Mouse (Mus musculus) liver, embryonic 16.5 days (tissue): Measurements from ENCODE around the gene 1500011B03Rik. TPM values are rescaled to one million over a fixed set of nuclear protein-coding genes. Genes with fewer than 3 reads are reported as not detected.
"Not testable (repeated sequence)": the region's sequence is repeated elsewhere in the genome, so short reads cannot be mapped to it uniquely, and the experiment has no call there.

Source experiments
- ATAC-seq: fragments of 200-750 bp; cut with Nextera tagmentation; 2 replicates; pipeline ENCODE4 v1.8.0; 2017; ENCODE audit warnings: low read depth, mild to moderate bottlenecking, moderate number of reproducible peaks, moderate library complexity
- H3K27ac ChIP-seq: fragments of 300-500 bp; sonication (generic); 2 replicates; pipeline ENCODE4 v1.5.1; 2014; ENCODE audit warnings: mild to moderate bottlenecking, low read length
- H3K27me3 ChIP-seq: fragments of 300-500 bp; sonication (generic); 2 replicates; pipeline ENCODE4 v1.6.1; 2014; ENCODE audit warnings: low read depth, low read length, mixed read lengths; ENCODE audit not compliant: control insufficient read depth, insufficient read depth
- H3K36me3 ChIP-seq: fragments of 300-500 bp; sonication (generic); 2 replicates; pipeline ENCODE4 v1.6.1; 2014; ENCODE audit warnings: mild to moderate bottlenecking; ENCODE audit not compliant: control insufficient read depth, insufficient read depth
- H3K4me1 ChIP-seq: fragments of 300-500 bp; sonication (generic); 2 replicates; pipeline ENCODE4 v1.6.1; 2014; ENCODE audit warnings: low read depth, low read length, mixed read lengths; ENCODE audit not compliant: control insufficient read depth
- H3K4me2 ChIP-seq: fragments of 300-500 bp; sonication (generic); 2 replicates; pipeline ENCODE4 v1.6.1; 2014; ENCODE audit warnings: low read depth, low read length, mixed read lengths
- H3K4me3 ChIP-seq: fragments of 300-500 bp; sonication (generic); 2 replicates; pipeline ENCODE4 v1.5.1; 2014; ENCODE audit warnings: low read depth, mild to moderate bottlenecking, low read length
- H3K9ac ChIP-seq: fragments of 300-500 bp; sonication (generic); 2 replicates; pipeline ENCODE4 v1.6.1; 2014; ENCODE audit warnings: low read depth, low read length
- H3K9me3 ChIP-seq: fragments of 300-500 bp; sonication (generic); replicated peaks from 2 replicates; pipeline ENCODE4 v1.6.1; 2016; ENCODE audit warnings: low read length; ENCODE audit not compliant: control insufficient read depth
- WGBS: fragments of 180-500 bp; shearing (Covaris S2); extraction: QIAGEN DNeasy Blood & Tissue Kit; methylation state at CpG from one replicate; pipeline ENCODE4 v1.1.7; 2014; ENCODE audit not compliant: insufficient replicate concordance; 5-methylcytosine and 5-hydroxymethylcytosine counted together
- polyA plus RNA-seq: library from polyadenylated mRNA; unstranded; fragments of >200 nt; fragmentation: Nextera tagmentation; extraction: Ambion mirVana; gene quantifications from 2 replicates; pipeline ENCODE4 v1.2.1, GENCODE M21; 2015

Gene 1500011B03Rik
- 19.4 and 22.7 TPM in 2 replicates for polyA plus RNA-seq

GRCm38 (mm10) chr5:114822796-114823688, at the start of gene 1500011B03Rik:
TSS of gene 1500011B03Rik (minus strand) at chr5:114823468.
- Histone ChIP-seq H3K27ac (peak within 1 kb of the TSS; percentile 57; the same call in 1 of the 2 replicates), H3K9ac (peak within 1 kb of the TSS; percentile 68)

GRCm38 (mm10) chr5:114865279-114865678, 42.0 kb upstream of the 1500011B03Rik start:
- no peaks in the 10 kb centered on the region for H3K27me3 ChIP-seq
- no peak for ATAC-seq
- 78% methylated on average over 12 of the region's 12 CpGs for WGBS
- no peaks in the 10 kb centered on the region; the same call in 1 of the 2 replicates for H3K4me1 ChIP-seq
- no peak overlapping the region for H3K9ac ChIP-seq
- no peaks in the 10 kb centered on the region for H3K36me3 ChIP-seq
- no peaks in the 10 kb centered on the region; the same call in none of the 2 replicates for H3K9me3 ChIP-seq
- no peak overlapping the region for H3K4me3 ChIP-seq
- no peak overlapping the region for H3K27ac ChIP-seq
- H3K4me2 ChIP-seq: no peak overlapping the region

More at GRCm38 (mm10) chr5:114822796-114823688, at the start of gene 1500011B03Rik:
- no peaks in the 10 kb centered on the region for H3K27me3 ChIP-seq
- peaks cover 8% of the 10 kb centered on the region for H3K4me1 ChIP-seq
- peak within 1 kb of the TSS; percentile 96 for H3K4me2 ChIP-seq
- H3K36me3 ChIP-seq: no peaks in the 10 kb centered on the region
- WGBS: 9% methylated on average over 53 of the region's 53 CpGs
- H3K4me3 ChIP-seq: peak within 1 kb of the TSS; percentile 80
- no peaks in the 10 kb centered on the region for H3K9me3 ChIP-seq
- peak; percentile 52 for ATAC-seq

DNA sequence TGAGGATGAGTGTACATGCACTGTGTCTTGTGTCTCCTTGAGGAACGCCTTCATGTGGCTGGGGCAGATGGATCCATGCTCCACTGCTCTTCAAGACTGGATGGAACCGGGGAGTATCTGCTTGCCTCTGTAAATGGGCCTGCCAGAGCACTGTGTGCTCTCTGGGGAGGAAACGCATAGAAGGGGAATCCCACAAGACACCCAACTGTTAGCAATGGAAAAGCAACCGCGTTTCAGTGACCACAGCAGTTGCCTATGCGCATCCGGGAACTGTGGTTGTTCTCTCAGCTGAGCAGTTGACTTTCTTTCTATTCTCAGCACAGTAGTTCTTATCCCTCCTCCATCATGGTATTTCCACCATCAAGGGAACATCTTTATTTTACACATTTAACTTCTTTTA, 41.5 kb upstream of the 1500011B03Rik start:
- Histone ChIP-seq H3K27ac (no peak overlapping the region), H3K4me1 (no peaks in the 10 kb centered on the region; the same call in 1 of the 2 replicates), H3K4me2 (no peak overlapping the region), H3K9ac (no peak overlapping the region), H3K27me3 (no peaks in the 10 kb centered on the region), H3K9me3 (no peaks in the 10 kb centered on the region; the same call in none of the 2 replicates), H3K4me3 (no peak overlapping the region), H3K36me3 (no peaks in the 10 kb centered on the region)
- no peak for ATAC-seq
- WGBS: 67% methylated on average over 7 of the region's 7 CpGs

GRCm38 (mm10) chr5:114861730-114862129, 38.5 kb upstream of the 1500011B03Rik start:
- ATAC-seq: no peak; the same call in 1 of the 2 replicates
- no peak overlapping the region for H3K4me3 ChIP-seq
- no peak overlapping the region for H3K4me2 ChIP-seq
- H3K4me1 ChIP-seq: no peaks in the 10 kb centered on the region; the same call in 1 of the 2 replicates
- H3K36me3 ChIP-seq: no peaks in the 10 kb centered on the region
- H3K9me3 ChIP-seq: no peaks in the 10 kb centered on the region
- 52% methylated on average over 6 of the region's 6 CpGs for WGBS
- no peak overlapping the region for H3K27ac ChIP-seq
- no peak overlapping the region for H3K9ac ChIP-seq
- peaks cover 10% of the 10 kb centered on the region for H3K27me3 ChIP-seq

DNA sequence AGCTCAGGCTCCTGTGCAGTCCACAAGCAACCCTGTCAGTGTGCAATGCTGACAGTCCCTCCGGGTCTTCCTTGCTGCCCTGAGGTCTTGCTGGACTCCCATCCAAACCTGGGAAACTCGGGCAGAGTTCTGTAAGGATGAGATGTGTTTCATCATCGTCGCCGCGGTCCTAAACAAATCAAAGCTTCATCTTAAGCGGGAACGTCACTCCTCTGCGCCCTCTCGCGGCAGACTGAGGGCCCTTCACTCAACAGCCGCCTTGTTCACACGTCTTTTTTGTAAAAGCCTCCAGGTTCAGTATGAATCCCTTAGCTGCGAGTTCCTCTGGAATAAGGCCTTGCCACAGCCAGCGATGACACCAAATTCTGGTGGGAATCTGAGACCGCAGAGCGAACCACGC, 36.0 kb upstream of the 1500011B03Rik start:
- H3K27me3 ChIP-seq: peaks cover 10% of the 10 kb centered on the region
- no peak for ATAC-seq
- H3K9ac ChIP-seq: no peak overlapping the region
- no peaks in the 10 kb centered on the region; the same call in 1 of the 2 replicates for H3K4me1 ChIP-seq
- H3K4me2 ChIP-seq: no peak overlapping the region
- 5% methylated on average over 18 of the region's 18 CpGs for WGBS
- H3K4me3 ChIP-seq: no peak overlapping the region
- H3K36me3 ChIP-seq: no peaks in the 10 kb centered on the region
- H3K27ac ChIP-seq: no peak overlapping the region
- no peaks in the 10 kb centered on the region for H3K9me3 ChIP-seq

- H3K9ac ChIP-seq: no peak within 1 kb of the TSS
- no peaks in the 10 kb centered on the region for H3K9me3 ChIP-seq
- WGBS: 67% methylated on average over 12 of the region's 12 CpGs
- no peak within 1 kb of the TSS for H3K27ac ChIP-seq
- no peaks in the 10 kb centered on the region; the same call in 1 of the 2 replicates for H3K4me1 ChIP-seq
- H3K4me2 ChIP-seq: no peak within 1 kb of the TSS
- peaks cover 10% of the 10 kb centered on the region for H3K27me3 ChIP-seq
- no peaks in the 10 kb centered on the region for H3K36me3 ChIP-seq
- no peak for ATAC-seq
- no peak within 1 kb of the TSS for H3K4me3 ChIP-seq
These were observed 35.3 kb upstream of the 1500011B03Rik start, which contains the start of gene Gm9936 for GRCm38 (mm10) chr5:114858582-114858981. TSS of gene Gm9936 (minus strand) at chr5:114858682.

- H3K9me3 ChIP-seq, H3K27ac ChIP-seq, H3K27me3 ChIP-seq, H3K4me1 ChIP-seq, H3K36me3 ChIP-seq, H3K9ac ChIP-seq, H3K4me3 ChIP-seq, H3K4me2 ChIP-seq, ATAC-seq: not testable (repeated sequence)
- 66% methylated on average over 3 of the region's 5 CpGs for WGBS
These were observed 30.1 kb upstream of the 1500011B03Rik start, which contains the start of gene 4930519G04Rik for GRCm38 (mm10) chr5:114853364-114853763. TSS of gene 4930519G04Rik (plus strand) at chr5:114853664.

DNA sequence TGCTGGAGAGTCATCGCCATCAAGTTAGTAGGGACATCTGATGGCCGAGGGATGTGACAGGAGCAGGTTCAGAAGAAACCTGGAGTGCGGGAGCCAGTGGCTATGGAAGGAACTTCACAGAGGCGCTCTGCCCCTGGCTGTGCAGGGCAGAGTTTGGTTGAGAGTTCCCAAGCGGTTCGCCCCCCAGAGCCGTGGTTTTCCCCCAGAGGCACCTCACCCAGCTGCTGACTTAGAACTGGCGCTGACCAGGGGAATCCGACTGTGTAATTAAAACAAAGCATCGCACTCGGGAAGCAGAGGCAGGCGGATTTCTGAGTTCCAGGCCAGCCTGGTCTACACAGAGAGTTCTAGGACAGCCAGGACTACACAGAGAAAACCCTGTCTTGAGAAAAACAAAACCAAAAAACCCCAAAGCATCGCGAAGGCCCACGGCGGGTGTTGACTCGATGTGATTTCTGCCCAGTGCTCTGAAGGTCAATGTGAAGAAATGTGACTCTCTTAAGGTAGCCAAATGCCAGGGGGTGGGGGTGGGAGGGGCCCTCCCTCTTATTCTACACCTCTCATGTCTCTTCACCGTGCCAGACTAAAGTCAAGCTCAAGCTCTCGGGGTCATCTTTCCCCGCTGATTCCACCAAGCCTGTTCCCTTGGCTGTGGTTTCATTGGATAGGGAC, 28.4 kb upstream of the 1500011B03Rik start:
- Histone ChIP-seq H3K36me3 (no peaks in the 10 kb centered on the region), H3K4me1 (no peaks in the 10 kb centered on the region), H3K27ac (no peak overlapping the region), H3K4me3 (no peak overlapping the region), H3K27me3 (no peaks in the 10 kb centered on the region), H3K9ac (no peak overlapping the region), H3K9me3 (no peaks in the 10 kb centered on the region), H3K4me2 (no peak overlapping the region)
- 60% methylated on average over 20 of the region's 20 CpGs for WGBS
- peak; percentile 51 for ATAC-seq
